Mouse (Mus musculus): ENCODE data around the gene Smyd1.
"Not testable (repeated sequence)": the region's sequence is repeated elsewhere in the genome, so short reads cannot be mapped to it uniquely, and the experiment has no call there.

Smyd1 gene

GRCm38 (mm10) chr6:71321826-71322283, at the start of gene Smyd1:
Smyd1 (minus strand) TSS chr6:71322233.
- no peak for DNase-seq (ENCODE audit: low spot score)

GRCm38 (mm10) chr6:71371085-71371605, 49.1 kb upstream of the Smyd1 start:
- no peak for DNase-seq (ENCODE audit: low spot score)

- DNase-seq (ENCODE audit: low spot score): no peak
These were observed 47.4 kb upstream of the Smyd1 start for GRCm38 (mm10) chr6:71369416-71369815.

GRCm38 (mm10) chr6:71363995-71364394, 42.0 kb upstream of the Smyd1 start:
- DNase-seq (ENCODE audit: low spot score): no peak

- no peak for DNase-seq (ENCODE audit: low spot score)
These were observed 39.2 kb upstream of the Smyd1 start for GRCm38 (mm10) chr6:71361156-71361670.

- no peak for DNase-seq (ENCODE audit: low spot score)
These were observed 38.7 kb upstream of the Smyd1 start for GRCm38 (mm10) chr6:71360751-71361150.

- no peak for DNase-seq (ENCODE audit: low spot score)
These were observed 38.2 kb upstream of the Smyd1 start for GRCm38 (mm10) chr6:71360221-71360620.

- no peak for DNase-seq (ENCODE audit: low spot score)
These were observed 35.5 kb upstream of the Smyd1 start for GRCm38 (mm10) chr6:71357493-71357892.

- DNase-seq (ENCODE audit: low spot score): no peak
These were observed 31.7 kb upstream of the Smyd1 start for GRCm38 (mm10) chr6:71353722-71354121.

GRCm38 (mm10) chr6:71352866-71353427, 30.9 kb upstream of the Smyd1 start:
- no peak for DNase-seq (ENCODE audit: low spot score)

GRCm38 (mm10) chr6:71352201-71352600, 30.2 kb upstream of the Smyd1 start:
- DNase-seq (ENCODE audit: low spot score): no peak

- DNase-seq (ENCODE audit: low spot score): no peak
These were observed 29.2 kb upstream of the Smyd1 start for GRCm38 (mm10) chr6:71351201-71351600.

- no peak for DNase-seq (ENCODE audit: low spot score)
These were observed 26.0 kb upstream of the Smyd1 start for GRCm38 (mm10) chr6:71348006-71348405.

- no peak for DNase-seq (ENCODE audit: low spot score)
These were observed 19.1 kb upstream of the Smyd1 start for GRCm38 (mm10) chr6:71341179-71341578.

GRCm38 (mm10) chr6:71339351-71339750, 17.3 kb upstream of the Smyd1 start:
- no peak for DNase-seq (ENCODE audit: low spot score)

- no peak for DNase-seq (ENCODE audit: low spot score)
These were observed 16.9 kb upstream of the Smyd1 start for GRCm38 (mm10) chr6:71338941-71339340.

- DNase-seq (ENCODE audit: low spot score): no peak
These were observed 15.6 kb upstream of the Smyd1 start for GRCm38 (mm10) chr6:71337666-71338065.

GRCm38 (mm10) chr6:71333578-71334273, 11.7 kb upstream of the Smyd1 start:
- DNase-seq (ENCODE audit: low spot score): no peak

- DNase-seq (ENCODE audit: low spot score): no peak
These were observed 11.0 kb upstream of the Smyd1 start for GRCm38 (mm10) chr6:71333031-71333430.

- DNase-seq (ENCODE audit: low spot score): no peak
These were observed 10.4 kb upstream of the Smyd1 start for GRCm38 (mm10) chr6:71332236-71332965.

GRCm38 (mm10) chr6:71331491-71331890, 9.5 kb upstream of the Smyd1 start:
- DNase-seq (ENCODE audit: low spot score): not testable (repeated sequence)

GRCm38 (mm10) chr6:71330486-71330885, 8.5 kb upstream of the Smyd1 start:
- no peak for DNase-seq (ENCODE audit: low spot score)

- DNase-seq (ENCODE audit: low spot score): no peak
These were observed 7.8 kb upstream of the Smyd1 start for GRCm38 (mm10) chr6:71329881-71330280.
